Mouse (Mus musculus) kidney, postnatal 4 days (tissue): ENCODE results near the gene Golgb1.

Experiments
- DNase-seq, 2 experiments: peaks; one replicate each; pipeline ENCODE4 v3.0.0; 2021; ENCODE audit warnings: mixed read lengths in 2 of 2

Gene Golgb1

DNA sequence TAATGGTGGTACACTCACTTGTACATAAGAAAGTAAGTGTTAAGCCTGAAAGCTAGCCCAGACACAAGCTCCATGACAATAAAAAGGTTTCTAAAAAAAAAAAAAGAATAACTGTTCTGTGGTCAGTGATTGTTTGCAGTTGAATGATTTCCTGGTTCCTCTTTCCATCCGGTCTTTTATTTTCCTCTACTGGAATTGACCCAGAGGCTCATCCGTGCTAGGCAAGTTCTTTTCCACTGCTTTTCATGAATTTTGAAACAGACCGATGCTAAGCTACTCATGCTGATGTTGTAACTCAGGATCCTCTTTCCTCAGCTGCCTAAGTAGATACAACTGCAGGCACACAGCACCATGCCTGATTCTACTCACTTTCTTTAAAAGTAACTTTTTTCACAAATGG is 45.5 kb downstream of the Golgb1 start:
- DNase-seq = no peak

DNA sequence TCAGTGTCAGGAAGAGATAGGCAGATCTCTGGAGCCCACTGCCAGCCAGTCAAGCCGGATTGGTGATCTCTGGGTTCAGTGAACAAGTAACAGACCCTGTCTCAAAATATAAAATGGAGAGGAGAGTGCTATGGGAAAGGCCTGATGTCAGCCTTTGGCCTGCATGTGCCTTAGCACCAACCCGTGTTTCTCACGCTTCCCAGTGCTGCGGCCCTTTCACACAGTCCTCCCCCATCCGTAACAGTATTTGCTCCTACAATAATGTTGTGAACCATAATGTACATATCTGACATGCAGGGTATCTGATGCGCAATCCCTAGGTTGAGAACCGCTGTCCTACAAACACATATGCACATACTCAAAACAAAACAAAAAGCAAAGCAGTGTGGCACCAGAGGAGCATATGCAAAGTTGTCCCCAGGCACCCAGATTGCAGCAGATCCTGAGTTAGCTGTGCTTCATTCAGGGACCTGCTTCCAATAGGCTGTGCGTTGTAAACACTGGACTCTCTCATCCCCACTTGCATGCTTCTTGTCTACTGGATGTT is 46.2 kb downstream of the Golgb1 start:
- DNase-seq = no peak

DNA sequence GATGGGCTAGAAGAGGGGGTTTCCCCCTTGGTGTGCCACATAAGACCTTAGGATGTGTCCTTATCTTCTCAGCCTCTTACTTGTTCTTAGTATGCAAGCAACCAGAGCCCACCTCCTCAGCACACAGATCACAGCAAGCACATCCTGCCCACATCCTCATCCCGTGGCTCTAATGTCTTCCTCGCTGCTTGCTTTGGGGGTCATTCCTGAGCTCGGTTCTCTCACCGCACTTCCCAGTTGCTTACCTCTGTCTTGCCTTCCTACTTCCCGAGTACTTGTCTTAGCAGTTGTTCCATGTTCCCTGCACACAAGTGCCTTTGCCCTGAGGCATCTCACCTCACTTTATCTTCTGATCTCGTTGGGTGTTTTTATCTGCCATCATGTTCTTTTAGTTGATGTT is 47.0 kb downstream of the Golgb1 start:
- no peak for DNase-seq

DNA sequence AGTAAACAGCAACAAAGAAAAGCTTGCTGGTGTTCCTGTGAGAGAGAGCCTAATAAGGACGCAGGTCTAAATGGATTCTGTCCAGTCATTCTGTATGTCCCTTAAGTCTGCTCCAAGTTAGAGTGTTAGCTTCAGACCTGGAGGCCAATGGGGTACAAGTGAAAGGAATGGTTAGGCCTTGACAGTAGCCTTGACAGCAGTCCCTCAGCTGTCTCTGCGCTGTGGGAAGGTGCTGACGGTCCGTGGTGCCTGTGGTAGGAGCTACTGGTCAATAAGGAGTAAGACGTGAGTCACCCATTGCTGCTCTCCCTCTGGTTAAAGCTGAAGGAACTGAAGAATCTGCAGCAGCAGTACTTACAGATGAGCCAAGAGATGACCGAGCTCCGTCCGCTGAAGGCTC is 49.4 kb downstream of the Golgb1 start:
- DNase-seq = no peak

DNA sequence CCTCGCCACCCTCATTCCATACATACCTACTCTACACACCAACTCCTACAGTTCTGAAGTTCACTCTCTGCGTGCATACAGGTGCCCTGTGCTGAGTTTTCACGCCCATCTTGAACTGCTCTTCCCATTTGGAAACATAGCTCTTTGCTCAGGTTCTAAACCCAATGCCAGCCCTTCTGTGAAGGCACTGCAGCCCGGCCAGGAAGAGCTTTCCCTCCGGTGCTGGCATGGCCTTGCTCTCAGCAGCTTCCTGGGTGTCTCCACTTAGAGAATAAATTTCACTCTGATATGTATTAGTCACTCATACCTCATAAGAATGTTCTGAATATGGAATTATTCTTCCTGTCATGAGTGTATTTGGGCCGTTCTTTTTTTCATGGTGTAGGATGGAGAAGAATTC is 50.4 kb downstream of the Golgb1 start:
- DNase-seq = no peak

DNA sequence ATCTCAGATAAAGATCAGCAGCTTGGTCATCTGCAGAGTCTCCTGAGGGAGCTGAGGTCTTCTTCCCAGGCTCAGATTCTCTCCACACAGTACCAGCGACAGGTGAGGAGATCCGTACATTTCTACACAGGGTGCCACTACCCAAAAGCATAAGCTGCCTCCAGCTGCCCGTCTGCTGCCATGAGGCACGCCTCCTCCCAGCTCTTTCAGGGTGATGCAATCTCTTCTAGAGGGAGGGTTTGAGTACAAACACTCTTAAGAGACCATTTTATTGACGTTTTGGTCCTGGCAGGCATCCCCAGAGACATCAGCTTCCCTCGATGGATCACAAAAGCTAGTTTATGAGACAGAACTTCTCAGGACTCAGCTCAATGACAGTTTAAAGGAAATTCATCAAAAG is 50.9 kb downstream of the Golgb1 start:
- no peak for DNase-seq

DNA sequence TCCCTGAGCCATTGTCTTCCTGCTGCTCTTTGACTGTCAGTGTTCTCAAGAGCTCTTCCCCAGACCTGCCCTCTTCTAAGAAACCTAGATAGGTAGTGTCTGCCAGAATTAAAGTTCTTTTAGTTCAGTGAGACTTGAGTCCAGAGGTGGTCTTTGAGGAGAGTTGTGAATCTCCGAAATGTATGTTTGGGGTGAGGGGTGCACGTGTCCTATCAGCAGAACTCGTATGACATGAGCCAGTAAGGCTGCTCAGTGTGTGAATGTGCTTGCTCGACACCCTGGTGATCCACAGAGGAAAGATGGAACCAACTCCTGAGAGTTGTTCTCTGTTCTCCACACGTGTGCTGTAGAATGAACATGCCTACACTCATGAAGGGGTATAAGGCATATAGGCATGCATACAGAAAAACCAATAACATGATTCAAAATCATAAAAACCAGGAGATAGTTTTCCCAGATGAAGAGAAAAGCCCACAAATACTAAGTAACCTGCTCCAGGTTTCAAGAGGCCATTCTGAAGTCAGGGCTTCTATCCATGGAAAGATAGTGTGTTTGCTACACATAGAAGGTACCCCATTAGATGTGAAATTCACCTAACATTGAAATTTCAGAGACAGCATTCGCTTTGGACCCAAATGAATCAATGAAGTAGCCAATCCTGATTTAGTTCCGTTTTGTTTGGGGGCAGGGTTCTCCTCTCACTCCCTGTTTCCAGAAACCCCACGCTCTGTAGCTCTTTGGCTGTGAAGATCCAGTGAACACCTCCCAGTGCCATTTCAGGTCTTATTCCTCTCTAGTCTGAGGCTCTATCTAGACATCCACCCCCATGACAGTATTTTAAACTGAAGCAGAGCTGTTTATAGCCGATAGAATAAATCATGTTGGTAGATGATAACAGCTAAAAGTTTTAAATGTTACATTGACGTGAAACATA is 51.8 kb downstream of the Golgb1 start:
- DNase-seq = no peak

DNA sequence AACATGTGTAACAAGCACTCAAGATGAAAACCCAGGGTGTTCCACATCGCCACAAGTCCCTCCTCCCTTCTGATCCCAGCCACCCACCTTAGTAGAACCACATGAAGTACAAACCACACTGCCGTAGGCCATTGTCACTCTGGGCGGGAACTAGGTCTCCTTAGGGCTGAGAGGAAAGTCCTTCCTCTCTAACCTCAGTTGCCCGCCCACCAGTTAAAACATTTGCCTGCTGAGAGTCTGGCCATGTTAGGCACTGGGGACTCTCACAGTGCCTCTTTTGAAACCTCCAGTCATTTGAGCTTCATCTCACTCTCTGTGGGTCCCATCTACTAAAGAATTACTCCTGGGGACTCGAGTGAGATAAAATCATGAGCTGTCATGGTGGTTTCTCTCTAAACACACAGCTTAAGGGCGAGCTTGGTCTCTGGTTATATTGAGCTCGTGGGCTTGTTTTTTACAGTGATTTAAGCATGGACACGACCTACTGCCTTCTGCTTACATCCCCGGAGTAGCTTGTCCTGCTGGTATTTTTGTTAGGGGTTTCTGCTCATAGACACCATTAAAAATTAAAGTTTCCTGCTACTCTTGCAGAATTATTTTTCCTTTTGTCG is 52.7 kb downstream of the Golgb1 start:
- DNase-seq = no peak

DNA sequence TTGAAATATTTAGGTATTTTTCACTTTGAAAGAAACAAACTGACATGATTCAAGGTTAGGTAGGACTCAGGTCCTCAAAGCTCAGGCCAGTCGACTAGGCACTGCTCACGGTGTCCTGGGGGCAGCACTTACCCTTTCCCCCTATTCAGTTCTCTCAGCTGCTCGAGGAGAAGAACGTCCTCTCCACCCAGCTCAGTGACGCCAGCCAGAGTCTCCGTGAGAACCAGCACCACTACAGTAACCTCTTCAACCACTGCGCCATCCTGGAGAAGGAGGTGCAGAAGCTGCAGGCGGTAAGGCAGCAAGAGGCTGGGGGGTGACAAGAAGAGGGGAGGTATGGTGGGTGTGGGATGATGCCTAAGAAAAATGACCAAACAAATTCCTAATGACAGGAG is 53.2 kb downstream of the Golgb1 start:
- DNase-seq = no peak

DNA sequence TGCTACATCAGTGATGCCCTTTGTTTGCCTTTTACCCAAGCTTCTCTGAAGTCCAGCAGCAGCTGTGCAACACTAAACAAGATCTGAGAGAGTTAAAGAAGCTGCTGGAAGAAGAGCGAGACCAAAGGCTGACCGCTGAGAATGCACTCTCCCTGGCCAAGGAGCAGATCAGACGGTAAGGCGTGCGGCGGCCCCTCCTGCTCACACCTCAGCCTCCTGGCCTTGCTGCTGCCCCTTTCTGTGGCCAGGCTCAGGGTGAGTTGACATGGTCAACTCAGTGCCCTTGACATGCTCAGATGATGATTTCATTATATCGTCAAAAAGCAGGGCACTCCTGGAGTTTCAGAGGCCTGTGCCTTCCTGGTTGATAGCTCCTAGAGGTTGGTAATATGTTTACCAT is 54.3 kb downstream of the Golgb1 start:
- no peak for DNase-seq

DNA sequence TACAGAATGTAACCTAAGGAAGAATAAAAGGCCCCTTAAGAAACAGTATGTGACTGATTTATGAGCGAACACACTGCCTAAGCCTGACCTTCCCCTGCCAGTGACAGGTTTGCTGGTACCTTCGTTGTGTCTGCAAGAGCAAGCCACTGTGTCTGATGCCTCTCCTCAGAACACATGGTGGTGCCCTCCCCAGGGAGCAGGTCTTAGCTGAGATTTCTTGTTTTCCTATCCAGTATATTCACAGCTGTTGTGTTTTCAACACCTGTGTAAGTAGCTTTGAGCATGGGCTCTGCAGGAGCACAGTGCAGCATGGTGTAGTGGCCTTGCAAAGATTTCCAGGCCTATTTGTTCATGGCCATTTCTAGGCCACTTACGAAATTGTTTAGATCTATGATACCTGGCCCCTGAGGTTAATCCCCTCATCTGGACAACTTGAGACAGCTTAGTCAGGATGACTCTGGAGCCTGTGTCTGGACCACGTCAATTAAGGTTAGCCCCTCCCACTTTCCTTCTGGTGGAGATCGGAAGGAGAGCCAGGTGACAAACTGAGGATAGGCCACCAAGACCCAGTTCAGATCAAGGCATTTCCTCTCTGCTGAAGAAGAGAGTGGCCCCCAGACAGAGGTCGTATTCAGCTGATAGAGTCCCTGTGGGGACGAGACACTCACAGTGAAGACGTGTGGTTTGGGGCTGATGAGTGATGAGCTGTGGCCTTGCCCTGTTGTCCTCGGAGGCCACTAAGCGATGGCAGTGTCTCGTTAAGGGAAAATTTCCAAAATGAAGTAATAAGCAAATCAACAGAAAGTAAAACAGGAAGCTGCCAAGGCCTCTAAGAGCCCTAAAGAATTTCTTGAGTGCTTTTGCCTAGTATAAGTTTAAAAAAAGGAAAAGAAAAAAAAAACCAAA is 55.5 kb downstream of the Golgb1 start:
- no peak for DNase-seq

DNA sequence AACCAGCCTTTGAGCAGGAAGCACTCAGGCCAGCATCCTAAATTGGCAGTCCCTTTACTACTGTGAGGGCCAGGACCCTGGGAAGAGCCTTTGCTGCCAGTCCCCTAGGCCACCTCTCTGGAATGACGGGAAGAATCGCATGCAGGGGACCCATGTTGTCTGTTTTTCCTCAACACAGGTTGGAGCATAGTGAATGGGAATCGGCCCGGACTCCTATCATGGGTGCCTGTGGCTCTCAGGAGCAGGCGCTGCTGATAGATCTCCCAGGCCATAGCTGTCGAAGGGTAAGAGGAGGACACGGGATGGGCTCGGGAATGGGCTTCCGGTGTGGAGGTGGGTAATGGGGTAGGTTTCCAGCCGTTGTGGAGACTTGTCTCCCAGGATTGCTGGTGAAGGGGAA is 56.4 kb downstream of the Golgb1 start:
- DNase-seq = no peak

DNA sequence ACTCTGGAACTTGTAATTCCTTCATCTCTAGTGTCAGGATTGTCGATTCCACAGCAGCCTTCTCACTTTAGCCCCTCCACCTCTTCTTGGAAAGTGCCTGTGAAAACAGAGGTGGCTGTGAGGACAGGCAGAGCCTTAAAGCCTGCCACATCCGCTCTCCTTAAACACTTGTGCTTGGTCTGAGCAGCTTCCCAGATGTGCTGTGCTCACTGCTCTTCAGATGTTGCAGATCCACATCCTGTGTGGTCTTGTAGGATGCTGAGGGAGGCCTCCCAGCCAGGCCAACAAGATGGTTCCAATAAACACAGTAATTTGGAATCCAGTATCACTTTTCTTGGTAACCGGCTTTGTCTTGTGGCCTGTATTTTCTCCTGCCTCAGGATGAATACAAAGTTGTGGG is 57.0 kb downstream of the Golgb1 start:
- no peak for DNase-seq

DNA sequence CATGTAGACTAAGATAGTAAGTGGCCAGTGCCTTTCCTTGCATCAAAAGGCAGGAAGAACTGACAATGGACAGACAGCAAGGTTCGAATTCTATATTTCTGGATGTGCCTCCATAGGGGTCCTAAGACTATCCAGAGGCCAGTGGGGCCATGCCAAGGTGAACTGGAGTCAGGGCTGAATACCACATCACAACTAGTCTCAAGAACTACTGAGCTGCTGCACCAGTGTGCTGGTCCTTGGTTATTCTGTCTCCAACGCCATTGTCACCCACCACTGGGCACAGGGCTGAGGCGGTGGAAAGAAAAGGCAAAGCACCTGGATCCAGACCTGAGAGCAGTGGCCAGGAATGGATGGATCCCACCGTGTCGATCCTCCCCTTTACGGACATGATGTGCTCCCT is 57.6 kb downstream of the Golgb1 start:
- DNase-seq = no peak

DNA sequence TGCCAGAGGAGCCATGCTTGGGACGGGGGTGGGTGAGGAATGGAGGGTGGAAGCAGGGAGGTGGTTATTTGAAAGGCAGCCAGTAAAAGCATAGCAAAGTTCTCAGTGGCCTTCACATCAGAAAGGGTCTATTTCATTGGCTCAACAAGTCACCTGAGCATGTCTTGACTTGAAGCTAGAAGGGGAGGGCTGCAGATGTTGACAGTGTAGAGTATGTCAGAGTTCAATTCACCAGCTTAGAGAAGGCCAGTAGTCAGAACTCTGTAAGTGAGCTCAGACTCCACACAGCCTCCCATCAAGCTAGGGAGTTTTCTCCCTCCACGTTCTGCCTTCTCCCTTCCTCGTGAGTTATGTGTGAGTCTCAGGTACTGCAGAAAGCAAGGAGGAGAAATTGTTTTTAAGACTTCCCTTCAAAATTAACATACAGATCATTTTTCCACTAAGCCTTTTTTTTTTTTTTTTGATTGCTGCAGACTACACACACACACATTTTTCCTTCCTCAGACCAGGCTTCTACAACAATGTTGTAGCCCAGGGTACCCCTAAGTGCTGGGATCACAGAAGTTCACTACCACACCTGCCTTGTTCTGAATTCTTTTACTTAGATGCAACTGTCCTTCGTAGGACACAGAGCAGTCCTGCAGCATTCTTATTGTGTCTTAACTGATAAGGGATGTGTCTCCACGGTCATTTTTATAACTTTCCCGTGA is 59.3 kb downstream of the Golgb1 start:
- peak in 1 of 2 experiments; percentile 20 for DNase-seq

DNA sequence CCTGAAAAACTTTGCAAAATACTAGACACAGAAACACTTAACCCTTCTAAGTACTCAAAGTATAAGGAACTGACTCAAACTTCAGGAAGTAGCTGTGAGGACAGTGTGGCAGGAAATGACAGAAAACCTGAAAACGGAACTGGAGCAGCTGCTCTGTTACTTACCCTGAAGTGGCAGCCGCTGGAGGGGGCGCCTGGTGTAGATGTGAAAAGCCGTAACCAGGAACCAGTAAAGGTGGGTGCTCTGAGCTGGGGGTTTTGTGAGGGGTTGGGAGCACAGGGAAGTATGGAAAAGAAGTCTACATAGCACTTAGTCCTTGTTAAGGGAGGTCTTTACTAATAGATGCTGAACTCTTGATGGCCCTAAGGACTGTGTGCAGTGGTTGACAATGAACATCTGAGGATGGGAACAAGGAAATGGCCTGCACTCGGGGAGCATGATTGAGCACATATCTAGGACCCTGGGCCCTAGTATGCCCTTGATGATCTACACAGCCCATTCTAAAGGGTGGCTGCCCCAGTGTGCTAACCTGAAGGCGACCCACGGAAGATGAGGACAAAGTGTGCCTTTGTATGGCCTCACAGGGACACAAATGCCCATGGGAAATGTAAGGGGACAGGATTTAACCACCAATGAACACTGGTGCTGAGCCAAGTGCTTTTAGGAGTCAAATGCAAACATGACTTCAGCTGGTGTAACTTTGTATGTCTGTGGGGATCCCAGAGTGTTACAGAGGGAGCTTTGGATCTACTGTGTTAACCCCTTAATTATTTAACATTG is 60.1 kb downstream of the Golgb1 start, which contains the start of gene Hcls1:
Hcls1 (plus strand) TSS at position 143 of the 780 bp plus-strand sequence.
- DNase-seq = peak; percentile 27 to 30

DNA sequence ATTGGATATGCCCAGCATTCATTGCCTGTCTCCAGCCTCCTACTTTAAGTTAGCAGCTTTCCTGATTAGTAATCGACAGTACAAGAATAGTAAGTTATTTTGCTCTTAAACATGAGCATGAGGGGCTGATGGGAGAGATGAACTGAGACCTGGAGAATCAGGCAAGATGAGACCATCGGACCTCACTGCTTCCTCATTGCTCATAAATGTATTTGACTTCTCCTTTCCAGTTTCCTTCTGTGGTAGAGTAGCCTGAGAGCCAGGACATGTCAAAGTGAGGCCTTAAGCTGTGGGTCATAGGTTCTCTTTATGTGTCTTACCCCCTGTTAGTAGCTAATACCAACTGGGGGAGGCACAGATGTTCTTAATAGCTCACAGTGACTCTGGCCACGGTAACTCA is 60.9 kb downstream of the Golgb1 start:
- DNase-seq = no peak

DNA sequence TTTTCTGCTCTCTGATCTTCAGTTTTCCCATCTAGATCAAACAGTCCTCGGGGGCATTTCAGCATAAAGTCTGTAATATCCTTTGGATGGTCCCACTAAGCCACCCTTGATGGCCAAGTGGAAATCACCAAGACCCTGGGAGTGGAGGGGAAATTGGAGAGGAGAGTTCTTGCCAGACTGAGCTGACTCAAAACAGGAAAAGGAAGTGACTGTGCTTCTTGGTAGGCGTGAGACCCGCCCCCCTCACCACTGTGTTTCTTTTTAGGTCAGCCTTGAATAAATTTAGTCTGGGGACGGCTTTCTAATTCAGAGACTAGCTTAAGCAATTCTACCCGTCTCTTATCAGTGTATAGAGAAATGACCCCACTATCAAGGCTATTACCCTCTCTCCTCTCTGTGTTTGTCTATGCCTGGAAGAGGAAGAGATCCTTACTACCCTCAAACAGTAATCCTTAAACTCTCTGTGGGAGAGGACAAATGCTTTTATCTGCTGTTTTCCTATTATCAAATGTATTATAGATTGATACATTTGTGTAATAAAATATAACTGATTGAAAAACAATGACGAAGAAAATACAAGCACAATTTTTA is 66.3 kb downstream of the Golgb1 start:
- peak in 1 of 2 experiments; percentile 22 for DNase-seq

DNA sequence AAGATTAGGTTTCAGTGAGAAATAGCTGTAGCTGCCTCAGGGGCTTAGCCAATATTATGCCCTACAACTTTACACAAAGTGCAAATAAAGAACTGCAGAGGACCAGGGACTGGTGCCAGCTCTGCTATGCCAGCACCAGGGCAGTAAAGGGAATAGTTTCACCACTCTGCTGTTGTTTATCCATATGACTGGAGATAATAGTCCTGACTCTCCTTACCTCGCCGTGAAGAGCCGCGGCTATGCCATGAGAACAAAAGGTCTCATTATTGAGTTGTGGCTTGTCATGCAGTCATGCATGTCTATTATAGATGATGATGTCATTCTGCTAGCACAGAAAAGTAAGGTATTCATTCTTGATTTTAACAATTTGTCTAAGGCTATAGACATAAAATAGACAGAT is 67.0 kb downstream of the Golgb1 start:
- no peak for DNase-seq

DNA sequence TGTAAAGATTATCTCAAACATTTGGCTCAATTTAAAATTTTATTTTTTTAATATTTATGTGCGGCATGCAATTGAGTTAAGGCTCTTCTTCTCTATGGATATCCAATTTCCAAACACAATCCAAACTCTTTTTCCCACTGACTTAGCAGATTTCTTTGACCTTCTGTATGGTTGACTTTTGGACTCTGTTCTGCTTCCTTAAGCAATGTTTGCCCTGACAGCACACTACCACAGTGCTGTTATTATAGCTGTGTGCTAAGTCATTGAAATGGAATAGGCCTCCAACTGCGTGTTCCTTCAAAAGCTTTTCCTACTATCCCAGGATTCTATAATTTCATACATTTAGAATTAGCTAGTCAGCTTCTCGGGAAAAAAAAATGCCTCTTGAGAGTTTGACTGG is 68.7 kb downstream of the Golgb1 start:
- DNase-seq = no peak

DNA sequence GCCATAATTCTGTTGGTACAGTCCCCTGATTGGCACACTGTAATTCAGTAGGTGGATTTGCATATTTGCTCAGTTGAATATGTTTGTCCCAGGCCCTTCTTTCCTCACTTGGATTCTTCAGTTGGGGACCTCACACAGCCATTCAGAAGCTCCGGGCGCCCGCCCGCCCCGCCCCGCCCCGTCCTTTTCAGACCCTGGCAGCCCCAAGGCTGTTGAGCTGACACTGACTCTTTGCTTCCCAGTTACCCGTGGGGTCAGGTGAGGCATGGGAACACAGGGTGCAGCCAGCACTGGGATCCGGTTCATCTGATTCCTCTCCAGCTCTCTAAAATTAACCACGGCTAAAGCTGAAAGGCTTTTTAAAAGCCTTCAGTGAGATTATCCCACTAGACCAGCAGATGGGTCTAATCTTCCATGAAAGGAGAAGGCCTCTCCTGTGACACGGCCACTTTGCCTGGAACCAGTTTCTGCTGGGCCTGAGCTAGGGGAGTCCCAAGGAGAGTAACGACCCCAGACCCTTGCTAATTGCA is 70.0 kb downstream of the Golgb1 start:
- no peak for DNase-seq
